ENCODE assay signal across 14 mouse cellular contexts in genomic region chr4:9122639-9123286, GRCm38 (mm10).
"Had no signal": no experiment of that assay in that cellular context is flagged by ENCODE, and none has a peak within 500 bp of the region (broad histone marks: within the 10 kb centered on the region; RNA-seq: fewer than 3 reads in every experiment).

No protein-coding gene starts in this region.

- H3K9me3 ChIP-seq: intestine, embryonic 15.5 days; limb, embryonic 10.5 days; liver, embryonic 12.5 days; megakaryocyte, embryonic 14.5 days; midbrain, embryonic 12.5 days; neural tube, embryonic 12.5 days had no signal

- H3K9ac ChIP-seq: intestine, embryonic 15.5 days; liver, embryonic 12.5 days; midbrain, embryonic 12.5 days; neural tube, embryonic 12.5 days had no signal

- H3K27ac ChIP-seq: intestine, embryonic 15.5 days; left cerebral cortex, adult 2 months; limb, embryonic 10.5 days; liver, embryonic 12.5 days; midbrain, embryonic 12.5 days; neural tube, embryonic 12.5 days had no signal

- ATAC-seq: intestine, embryonic 15.5 days; liver, embryonic 12.5 days had no signal

- H3K4me3 ChIP-seq: intestine, embryonic 15.5 days; left cerebral cortex, adult 2 months; limb, embryonic 10.5 days; liver, embryonic 12.5 days; megakaryocyte, embryonic 14.5 days; midbrain, embryonic 12.5 days; neural tube, embryonic 12.5 days had no signal

- H3K27me3 ChIP-seq: intestine, embryonic 15.5 days; liver, embryonic 12.5 days; midbrain, embryonic 12.5 days; neural tube, embryonic 12.5 days had no signal

- H3K36me3 ChIP-seq: intestine, embryonic 15.5 days; limb, embryonic 10.5 days; liver, embryonic 12.5 days; midbrain, embryonic 12.5 days; neural tube, embryonic 12.5 days had no signal

- DNase-seq: kidney, adult 18-20 months; kidney, postnatal 14 days; retina, postnatal 1 day; right cerebral cortex, postnatal 4 days; spleen, adult 18-20 months; thymus, adult 18-20 months; thymus, postnatal 36 days had no signal

- H3K4me2 ChIP-seq: intestine, embryonic 15.5 days; liver, embryonic 12.5 days; midbrain, embryonic 12.5 days; neural tube, embryonic 12.5 days had no signal
